Comparison of ENCODE assay signal across 24 mouse cellular contexts in the genomic region with DNA sequence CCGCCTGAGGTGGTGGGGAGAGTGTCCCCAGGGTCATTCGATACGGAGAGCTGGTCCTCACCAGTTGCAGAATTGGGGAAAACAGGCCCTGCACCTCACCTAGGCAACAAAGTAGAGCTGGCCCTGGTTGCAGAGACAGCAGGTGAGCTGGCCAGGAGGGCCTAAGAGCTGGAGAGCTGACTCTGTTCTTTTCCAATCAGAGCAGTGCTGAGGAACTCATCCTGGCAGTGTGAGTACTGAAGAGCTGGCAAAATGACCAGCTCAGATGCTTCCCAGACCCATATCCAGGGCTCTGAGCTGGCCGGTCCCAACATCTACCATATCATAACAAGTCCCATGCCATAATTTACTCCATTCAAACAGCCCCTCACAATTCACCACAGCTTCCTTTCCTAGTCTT.
"Had no signal": no experiment of that assay in that cellular context is flagged by ENCODE, and none has a peak within 500 bp of the region (broad histone marks: within the 10 kb centered on the region; RNA-seq: fewer than 3 reads in every experiment).

No protein-coding gene starts in this region.

- H3K27ac ChIP-seq: kidney, postnatal 0 days; layer of hippocampus, adult 2 months; limb, embryonic 10.5 days; limb, embryonic 13.5 days; liver, embryonic 12.5 days; liver, embryonic 15.5 days; lung, embryonic 15.5 days; midbrain, embryonic 10.5 days; midbrain, embryonic 13.5 days; neural tube, embryonic 13.5 days; stomach, embryonic 15.5 days had no signal

- H3K4me3 ChIP-seq: layer of hippocampus, adult 2 months; limb, embryonic 10.5 days; limb, embryonic 13.5 days; liver, embryonic 12.5 days; liver, embryonic 15.5 days; lung, embryonic 15.5 days; megakaryocyte, embryonic 14.5 days; midbrain, embryonic 10.5 days; midbrain, embryonic 13.5 days; myocyte; neural tube, embryonic 13.5 days; stomach, embryonic 15.5 days had no signal

- ATAC-seq: liver, embryonic 12.5 days; midbrain, embryonic 13.5 days; midbrain, embryonic 16.5 days had no signal

- DNase-seq: kidney, postnatal 25 days; layer of hippocampus, adult 9-11 months; liver; lung, adult 18-20 months; lung, postnatal 10 days; lung, postnatal 36 days; retina, postnatal 1 day; right cerebral cortex, postnatal 25 days; spleen, adult 18-20 months; thymus, postnatal 4 days had no signal
